Mouse (Mus musculus) ovary, adult 2 months (tissue): ENCODE data around the gene Sgcd. TPM values are rescaled to one million over a fixed set of nuclear protein-coding genes. Genes with fewer than 3 reads are reported as not detected.

Source experiments
- polyA plus RNA-seq: library from polyadenylated mRNA; depleted of rRNA; stranded (reverse); fragments of >200 nt; gene quantifications from 2 replicates; pipeline ENCODE4 v1.2.3, GENCODE M21; 2012; rRNA removed

Sgcd gene
- 1.5 TPM in 2 replicates for polyA plus RNA-seq

DNA sequence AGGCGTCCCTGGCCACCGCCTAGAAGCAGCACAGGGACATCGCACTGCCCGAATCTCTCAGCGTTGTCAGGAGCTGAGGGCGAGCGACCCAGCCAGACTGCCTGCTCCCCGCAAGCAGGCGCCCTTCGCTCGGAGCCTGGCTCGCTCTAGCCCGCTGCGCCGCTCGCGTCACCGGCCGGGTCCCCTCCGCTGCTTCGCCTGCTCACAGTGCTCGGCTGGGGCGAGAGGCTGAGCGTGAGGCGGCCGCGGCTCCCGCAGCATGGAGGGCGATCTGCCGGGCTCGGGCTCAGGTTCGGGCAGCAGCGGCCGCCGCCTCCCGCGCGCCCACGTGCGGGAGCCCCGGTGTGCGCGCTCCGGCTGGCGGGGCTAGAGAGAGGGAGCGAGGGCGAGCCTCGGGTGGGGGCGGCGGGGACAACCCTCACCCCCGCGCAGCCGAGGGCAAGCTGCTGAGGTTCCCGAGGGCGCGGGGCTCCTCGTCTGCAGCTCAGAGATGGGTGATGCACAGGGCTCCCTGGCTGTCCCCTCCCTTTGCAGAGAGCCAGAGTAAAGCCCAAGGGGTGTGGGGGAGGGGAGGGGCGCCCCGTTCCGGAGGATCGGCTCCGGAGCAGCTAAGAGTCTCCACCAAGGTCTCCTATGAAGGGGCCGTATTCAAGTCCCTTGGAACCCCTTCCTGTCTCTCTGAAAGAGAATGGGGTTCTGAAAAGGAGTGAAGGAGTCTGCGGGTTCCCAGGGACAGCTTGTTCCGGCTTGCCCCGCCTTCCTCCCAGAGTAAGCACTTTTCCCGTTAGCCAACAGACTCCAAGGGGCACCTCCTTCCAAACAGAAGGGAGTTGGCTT, at the start of gene Sgcd:
TSS of gene Sgcd (minus strand) at position 273 of the 837 bp plus-strand sequence.

